Mouse (Mus musculus) forebrain, postnatal 0 days (tissue): ENCODE measurements around the gene Orai3. TPM values are rescaled to one million over a fixed set of nuclear protein-coding genes. Genes with fewer than 3 reads are reported as not detected.
"Not testable (repeated sequence)": the region's sequence is repeated elsewhere in the genome, so short reads cannot be mapped to it uniquely, and the experiment has no call there.

Experiments
- ATAC-seq: fragments of 200-750 bp; cut with Nextera tagmentation; 2 replicates; pipeline ENCODE4 v1.8.0; 2017; ENCODE audit warnings: mild to moderate bottlenecking, moderate library complexity
- DNase-seq: peaks from one replicate; pipeline ENCODE4 v3.0.0-alpha.2; 2015
- H3K27ac ChIP-seq: fragments of 300-500 bp; sonication (generic); 2 replicates; pipeline ENCODE4 v1.5.1; 2014; ENCODE audit warnings: low read depth, mild to moderate bottlenecking, antibody characterized with exemption, low read length, moderate library complexity, mixed read lengths
- H3K27me3 ChIP-seq: fragments of 300-500 bp; sonication (generic); 2 replicates; pipeline ENCODE4 v1.6.1; 2014; ENCODE audit warnings: mild to moderate bottlenecking, low read length, mixed read lengths; ENCODE audit not compliant: insufficient read depth
- H3K36me3 ChIP-seq: fragments of 300-500 bp; sonication (generic); 2 replicates; pipeline ENCODE4 v1.6.1; 2014; ENCODE audit warnings: mild to moderate bottlenecking, moderate library complexity; ENCODE audit not compliant: insufficient read depth
- H3K4me1 ChIP-seq: fragments of 300-500 bp; sonication (generic); 2 replicates; pipeline ENCODE4 v1.6.1; 2014; ENCODE audit warnings: antibody characterized with exemption; ENCODE audit not compliant: insufficient read depth
- H3K4me2 ChIP-seq: fragments of 300-500 bp; sonication (generic); 2 replicates; pipeline ENCODE4 v1.6.1; 2014; ENCODE audit warnings: low read depth, mild to moderate bottlenecking, moderate library complexity
- H3K4me3 ChIP-seq: fragments of 300-500 bp; sonication (generic); 2 replicates; pipeline ENCODE4 v1.5.1; 2014; ENCODE audit warnings: low read depth, low read length, mixed read lengths
- H3K9ac ChIP-seq: fragments of 300-500 bp; sonication (generic); 2 replicates; pipeline ENCODE4 v1.6.1; 2014; ENCODE audit warnings: mild to moderate bottlenecking
- H3K9me3 ChIP-seq: fragments of 300-500 bp; sonication (generic); 2 replicates; pipeline ENCODE4 v1.6.1; 2016; ENCODE audit warnings: low read length
- CTCF ChIP-seq: sonication (generic); IDR thresholded peaks from 2 replicates; pipeline ENCODE4 v1.5.1; 2016; ENCODE audit warnings: antibody characterized with exemption, control low read depth, low read depth
- WGBS: fragments of 180-500 bp; shearing (Covaris S2); extraction: QIAGEN DNeasy Blood & Tissue Kit; methylation state at CpG from one replicate; pipeline ENCODE4 v1.1.7; 2014; 5-methylcytosine and 5-hydroxymethylcytosine counted together
- polyA plus RNA-seq: library from polyadenylated mRNA; unstranded; fragments of >200 nt; fragmentation: Nextera tagmentation; extraction: Ambion mirVana; gene quantifications from 2 replicates; pipeline ENCODE4 v1.2.1, GENCODE M21; 2015
- total RNA-seq: library from RNA; depleted of rRNA; stranded (reverse); fragments of >200 nt; gene quantifications from 2 replicates; pipeline ENCODE4 v1.2.3, GENCODE M21; 2014; rRNA removed

Gene Orai3
- total RNA-seq (19.0 and 19.4 TPM in 2 replicates), polyA plus RNA-seq (9.6 and 13.4 TPM in 2 replicates)

- Histone ChIP-seq H3K27me3 (no peaks in the 10 kb centered on the region), H3K36me3 (peaks cover 35% of the 10 kb centered on the region), H3K4me1 (peaks cover 7% of the 10 kb centered on the region), H3K9me3 (no peaks in the 10 kb centered on the region), H3K9ac (peak within 1 kb of the TSS; percentile 62), H3K27ac (peak within 1 kb of the TSS; percentile 85), H3K4me2 (peak within 1 kb of the TSS; percentile 69), H3K4me3 (peak within 1 kb of the TSS; percentile 47)
- DNase-seq = peak; percentile 77
- TF ChIP-seq CTCF = no peak
- 3% methylated on average over 24 of the region's 24 CpGs for WGBS
- peak; percentile 62 for ATAC-seq
Observed at GRCm38 (mm10) chr7:127769651-127770038, at the start of gene Orai3. Gene Orai3 (plus strand): TSS chr7:127769815.

GRCm38 (mm10) chr7:127725490-127725889, 44.1 kb upstream of the Orai3 start:
- Histone ChIP-seq H3K4me3 (no peak overlapping the region), H3K4me2 (no peak overlapping the region), H3K36me3 (no peaks in the 10 kb centered on the region), H3K9me3 (no peaks in the 10 kb centered on the region), H3K4me1 (no peaks in the 10 kb centered on the region), H3K9ac (no peak overlapping the region), H3K27me3 (no peaks in the 10 kb centered on the region), H3K27ac (no peak overlapping the region)
- ATAC-seq (no peak), DNase-seq (no peak)
- 20% methylated on average over 2 of the region's 2 CpGs for WGBS
- no peak for TF ChIP-seq CTCF

- Histone ChIP-seq H3K4me3 (no peak overlapping the region), H3K27ac (no peak overlapping the region), H3K9me3 (no peaks in the 10 kb centered on the region), H3K27me3 (no peaks in the 10 kb centered on the region), H3K36me3 (no peaks in the 10 kb centered on the region), H3K4me2 (no peak overlapping the region), H3K4me1 (no peaks in the 10 kb centered on the region), H3K9ac (no peak overlapping the region)
- 55% methylated on average over 6 of the region's 6 CpGs for WGBS
- DNase-seq = no peak
- ATAC-seq = no peak
- no peak for TF ChIP-seq CTCF
Observed at GRCm38 (mm10) chr7:127725924-127726323, 43.7 kb upstream of the Orai3 start.

GRCm38 (mm10) chr7:127727898-127728297, 41.7 kb upstream of the Orai3 start:
- H3K9me3 ChIP-seq = no peaks in the 10 kb centered on the region
- WGBS = 89% methylated on average over 7 of the region's 7 CpGs
- H3K4me2 ChIP-seq = no peak overlapping the region
- DNase-seq = no peak
- H3K4me1 ChIP-seq = no peaks in the 10 kb centered on the region
- no peak for TF ChIP-seq CTCF
- H3K4me3 ChIP-seq = no peak overlapping the region
- H3K9ac ChIP-seq = no peak overlapping the region
- no peak for ATAC-seq
- H3K36me3 ChIP-seq = no peaks in the 10 kb centered on the region
- H3K27ac ChIP-seq = no peak overlapping the region
- H3K27me3 ChIP-seq = no peaks in the 10 kb centered on the region

- Histone ChIP-seq H3K4me3 (no peak overlapping the region), H3K4me1 (no peaks in the 10 kb centered on the region), H3K4me2 (no peak overlapping the region), H3K36me3 (no peaks in the 10 kb centered on the region), H3K9me3 (no peaks in the 10 kb centered on the region), H3K27me3 (no peaks in the 10 kb centered on the region), H3K9ac (no peak overlapping the region), H3K27ac (no peak overlapping the region)
- WGBS = 72% methylated on average over 4 of the region's 4 CpGs
- no peak for TF ChIP-seq CTCF
- DNase-seq = no peak
- ATAC-seq = no peak
Observed at GRCm38 (mm10) chr7:127730170-127730569, 39.4 kb upstream of the Orai3 start.

GRCm38 (mm10) chr7:127732066-127732465, 37.5 kb upstream of the Orai3 start, which contains the start of gene Ctf2:
Gene Ctf2 (minus strand): TSS chr7:127732166.
- H3K9ac ChIP-seq, H3K4me2 ChIP-seq, H3K9me3 ChIP-seq, H3K36me3 ChIP-seq, H3K27ac ChIP-seq, H3K27me3 ChIP-seq, ATAC-seq, DNase-seq, H3K4me3 ChIP-seq, H3K4me1 ChIP-seq: not testable (repeated sequence)
- WGBS = no CpG with 5 or more reads among the region's 5 CpGs

GRCm38 (mm10) chr7:127744366-127745045, 25.1 kb upstream of the Orai3 start, which contains the start of gene Fbxl19:
Gene Fbxl19 (plus strand): TSS chr7:127744543.
- peaks cover 9% of the 10 kb centered on the region for H3K36me3 ChIP-seq
- H3K4me3 ChIP-seq = peak within 1 kb of the TSS; percentile 89
- H3K9ac ChIP-seq = peak within 1 kb of the TSS; percentile 85
- peaks cover 3% of the 10 kb centered on the region; the same call in 1 of the 2 replicates for H3K4me1 ChIP-seq
- no peaks in the 10 kb centered on the region for H3K27me3 ChIP-seq
- under 1% methylated on average over 26 of the region's 26 CpGs for WGBS
- H3K4me2 ChIP-seq = peak within 1 kb of the TSS; percentile 61
- peak; percentile 73 for TF ChIP-seq CTCF
- ATAC-seq (no peak), DNase-seq (peak; percentile 79)
- no peaks in the 10 kb centered on the region for H3K9me3 ChIP-seq
- H3K27ac ChIP-seq = peak within 1 kb of the TSS; percentile 94
